ENCODE assay signal across 8 mouse cellular contexts in the genomic region with DNA sequence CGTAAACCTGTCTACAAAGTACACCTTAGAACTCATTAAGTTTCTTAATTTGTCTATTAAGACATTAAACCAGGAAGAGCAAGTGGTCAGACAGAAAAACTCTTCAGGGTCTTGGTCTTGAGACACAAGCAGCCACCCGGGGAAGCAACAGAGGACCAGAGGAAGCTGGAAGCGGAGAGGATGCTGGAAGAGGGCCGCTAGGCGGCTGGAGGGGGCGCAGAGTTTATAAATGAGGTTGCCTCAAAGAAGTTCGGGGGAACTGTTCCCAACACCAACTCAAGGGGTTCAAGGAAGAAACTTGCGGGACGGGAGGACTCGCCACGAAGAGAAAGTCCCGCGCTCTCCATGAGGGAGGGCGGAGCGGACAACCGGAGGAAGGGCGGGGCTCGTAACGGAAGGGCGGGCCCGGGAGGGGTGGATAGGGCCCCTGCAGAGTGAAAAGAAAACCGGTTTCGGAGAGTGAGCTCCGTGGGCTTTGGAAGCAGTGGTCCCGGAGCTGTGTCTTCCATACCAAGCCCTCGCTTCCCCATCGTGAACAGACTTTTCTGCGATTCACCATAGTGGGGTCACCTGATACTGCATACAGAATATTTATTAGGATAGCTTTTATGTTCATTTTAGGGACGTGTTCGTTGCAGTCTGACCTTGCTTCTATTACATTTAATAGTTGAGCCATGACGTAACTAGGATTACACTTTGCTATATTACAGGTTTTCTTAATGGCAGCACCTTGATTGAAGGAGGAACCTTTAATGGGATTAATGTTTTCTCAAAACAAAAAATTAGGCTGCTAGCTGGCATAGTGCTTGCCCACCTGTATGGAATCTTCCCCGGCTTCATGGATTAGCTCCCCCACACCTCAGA. TPM values are rescaled to one million over a fixed set of nuclear protein-coding genes. Genes with fewer than 3 reads are reported as not detected.
DNase-seq lines count a peak whose midpoint lies in the region; ATAC-seq and TF ChIP-seq lines count a peak whose summit lies in the region.

No protein-coding gene starts in this region.

- no peaks in the 10 kb centered on the region for H3K9me3 ChIP-seq in embryonic facial prominence, embryonic 15.5 days (replicated peaks)
- no peaks in the 10 kb centered on the region for H3K9me3 ChIP-seq in heart, embryonic 11.5 days (replicated peaks; ENCODE audit: control insufficient read depth, low read length)
- no peaks in the 10 kb centered on the region for H3K9me3 ChIP-seq in kidney, embryonic 14.5 days (ENCODE audit: control insufficient read depth, low read length)
- H3K9me3 ChIP-seq in liver, embryonic 12.5 days (replicated peaks) = no peaks in the 10 kb centered on the region

- no peak for ATAC-seq in embryonic facial prominence, embryonic 15.5 days (ENCODE audit: insufficient number of reproducible peaks, low FRiP score, low TSS enrichment, low read depth)
- ATAC-seq in heart, embryonic 11.5 days (replicated peaks; ENCODE audit: insufficient number of reproducible peaks, low FRiP score, low TSS enrichment) = peak; percentile 44; the same call in 1 of the 2 replicates
- ATAC-seq in kidney, embryonic 14.5 days (ENCODE audit: low FRiP score, low TSS enrichment) = peak; percentile 48; the same call in 1 of the 2 replicates
- peak; percentile 57 for ATAC-seq in liver, embryonic 12.5 days
- ATAC-seq in monocyte, adult 5-6 weeks (replicated peaks; ENCODE audit: insufficient number of reproducible peaks, low FRiP score, low TSS enrichment, poor library complexity, severe bottlenecking) = peak; percentile 57

- peak overlapping the region; percentile 60 for H3K4me2 ChIP-seq in embryonic facial prominence, embryonic 15.5 days (replicated peaks)
- peak overlapping the region; percentile 71 for H3K4me2 ChIP-seq in heart, embryonic 11.5 days
- H3K4me2 ChIP-seq in kidney, embryonic 14.5 days (replicated peaks; ENCODE audit: low read depth, low read length) = peak overlapping the region; percentile 55
- peak overlapping the region; percentile 72 for H3K4me2 ChIP-seq in liver, embryonic 12.5 days

- H3ac ChIP-seq in C2C12 (ENCODE audit: control insufficient read depth, insufficient read length, low read depth) = peak overlapping the region; percentile 59

- 4% methylated on average over 32 of the region's 32 CpGs for WGBS in embryonic facial prominence, embryonic 15.5 days
- WGBS in heart, embryonic 11.5 days (ENCODE audit: insufficient replicate concordance) = 5% methylated on average over 32 of the region's 32 CpGs
- WGBS in kidney, embryonic 14.5 days = 4% methylated on average over 31 of the region's 32 CpGs
- WGBS in liver, embryonic 12.5 days (ENCODE audit: insufficient replicate concordance) = 4% methylated on average over 32 of the region's 32 CpGs

- H3K36me3 ChIP-seq in C2C12 (ENCODE audit: control insufficient read depth, insufficient read depth) = no peaks in the 10 kb centered on the region
- H3K36me3 ChIP-seq in embryonic facial prominence, embryonic 15.5 days = no peaks in the 10 kb centered on the region
- H3K36me3 ChIP-seq in heart, embryonic 11.5 days (ENCODE audit: control insufficient read depth, insufficient read depth, low read length) = no peaks in the 10 kb centered on the region
- no peaks in the 10 kb centered on the region for H3K36me3 ChIP-seq in kidney, embryonic 14.5 days (ENCODE audit: control insufficient read depth, insufficient read depth, low read length)
- H3K36me3 ChIP-seq in liver, embryonic 12.5 days = no peaks in the 10 kb centered on the region

- H3K9ac ChIP-seq in embryonic facial prominence, embryonic 15.5 days = peak overlapping the region; percentile 37
- H3K9ac ChIP-seq in heart, embryonic 11.5 days (ENCODE audit: low read depth, low read length) = peak overlapping the region; percentile 82
- H3K9ac ChIP-seq in kidney, embryonic 14.5 days (ENCODE audit: low read depth, low read length) = peak overlapping the region; percentile 42
- H3K9ac ChIP-seq in liver, embryonic 12.5 days = peak overlapping the region; percentile 76

- peaks cover 19% of the 10 kb centered on the region for H3K4me1 ChIP-seq in bone marrow macrophage, adult 2 months (ENCODE audit: control insufficient read depth, insufficient read depth, low read length)
- H3K4me1 ChIP-seq in embryonic facial prominence, embryonic 15.5 days = peaks cover 9% of the 10 kb centered on the region; the same call in 1 of the 2 replicates
- H3K4me1 ChIP-seq in heart, embryonic 11.5 days (ENCODE audit: control insufficient read depth, insufficient read depth, low read length) = 0 out of 2 replicates have a peak, but pooled peaks cover 7% of the 10 kb centered on the region
- H3K4me1 ChIP-seq in kidney, embryonic 14.5 days (ENCODE audit: control insufficient read depth, insufficient read depth, low read length) = peaks cover 10% of the 10 kb centered on the region; the same call in 1 of the 2 replicates
- peaks cover 30% of the 10 kb centered on the region for H3K4me1 ChIP-seq in liver, embryonic 12.5 days

- H3K79me3 ChIP-seq in C2C12 (ENCODE audit: low read depth) = no peaks in the 10 kb centered on the region

- peak; percentile 28; the same call in 1 of the 2 replicates for TF ChIP-seq POLR2A in bone marrow macrophage, adult 2 months (IDR thresholded peaks at IDR 0.05; ENCODE audit: borderline replicate concordance, low read depth, low read length)

- H3K27me3 ChIP-seq in C2C12 (ENCODE audit: control insufficient read depth, insufficient read depth, insufficient read length) = no peaks in the 10 kb centered on the region
- no peaks in the 10 kb centered on the region for H3K27me3 ChIP-seq in embryonic facial prominence, embryonic 15.5 days
- no peaks in the 10 kb centered on the region for H3K27me3 ChIP-seq in heart, embryonic 11.5 days (ENCODE audit: control insufficient read depth, insufficient read depth, low read length)
- H3K27me3 ChIP-seq in kidney, embryonic 14.5 days (ENCODE audit: control insufficient read depth, insufficient read depth, low read length) = no peaks in the 10 kb centered on the region
- no peaks in the 10 kb centered on the region for H3K27me3 ChIP-seq in liver, embryonic 12.5 days (replicated peaks)

- H3K27ac ChIP-seq in bone marrow macrophage, adult 2 months (ENCODE audit: insufficient read depth, low read depth, low read length) = peak overlapping the region; percentile 65
- peak overlapping the region; percentile 92 for H3K27ac ChIP-seq in embryonic facial prominence, embryonic 15.5 days (replicated peaks)
- H3K27ac ChIP-seq in heart, embryonic 11.5 days (ENCODE audit: low read depth, low read length) = peak overlapping the region; percentile 80
- peak overlapping the region; percentile 8; the same call in 1 of the 2 replicates for H3K27ac ChIP-seq in kidney, embryonic 14.5 days (ENCODE audit: low read depth, low read length)
- peak overlapping the region; percentile 88 for H3K27ac ChIP-seq in liver, embryonic 12.5 days

- DNase-seq in spleen, postnatal 36 days (ENCODE audit: low spot score in 2 of 2) = peak; percentile 81 to 87

- peak overlapping the region; percentile 33 for H3K4me3 ChIP-seq in C2C12 (ENCODE audit: insufficient read depth, poor library complexity, severe bottlenecking)
- peak overlapping the region; percentile 75 for H3K4me3 ChIP-seq in bone marrow macrophage, adult 2 months (ENCODE audit: insufficient read depth, low read length)
- peak overlapping the region; percentile 56 for H3K4me3 ChIP-seq in embryonic facial prominence, embryonic 15.5 days (replicated peaks)
- peak overlapping the region; percentile 57 for H3K4me3 ChIP-seq in heart, embryonic 11.5 days (ENCODE audit: low read depth, low read length)
- peak overlapping the region; percentile 39 for H3K4me3 ChIP-seq in kidney, embryonic 14.5 days (ENCODE audit: low read length)
- peak overlapping the region; percentile 65 for H3K4me3 ChIP-seq in liver, embryonic 12.5 days

- TF ChIP-seq CTCF in C2C12 (IDR thresholded peaks at IDR 0.05; ENCODE audit: control insufficient read depth, insufficient read depth, insufficient read length) = no peak
- no peak for TF ChIP-seq CTCF in bone marrow macrophage, adult 2 months (IDR thresholded peaks at IDR 0.05; ENCODE audit: low read depth, low read length)

- no peaks in the 10 kb centered on the region for H3K79me2 ChIP-seq in C2C12 (ENCODE audit: control insufficient read depth, insufficient read depth)

TF ChIP-seq in C2C12, 6 proteins besides CTCF, POLR2A, EP300 and RAD21 (continues in another document):
- no peak for TF ChIP-seq USF1 (IDR thresholded peaks at IDR 0.05; ENCODE audit: low read depth)
- no peak for TF ChIP-seq MYOD1 (IDR thresholded peaks at IDR 0.05; ENCODE audit: control insufficient read depth, insufficient read length, low read depth)

RNA-seq across cellular contexts. Expression of a gene that starts 7.2 kb away (rescaled TPM):
- polyA plus RNA-seq in C2C12 (2012; fragmentation: generic; extraction: Trizol) = 6.4 TPM
- 52.9 and 57.9 TPM in 2 replicates for polyA plus RNA-seq in bone marrow macrophage, adult 2 months (2012; ENCODE audit: insufficient read depth, insufficient read length, missing spikeins)
- polyA plus RNA-seq in embryonic facial prominence, embryonic 15.5 days (2015; fragmentation: Nextera tagmentation; extraction: Ambion mirVana) = 92.5 and 95.0 TPM in 2 replicates
- 62.1 and 69.9 TPM in 2 replicates for polyA plus RNA-seq in heart, embryonic 11.5 days (2014; fragmentation: Nextera tagmentation; extraction: Ambion mirVana)
- 91.4 and 92.5 TPM in 2 replicates for polyA plus RNA-seq in kidney, embryonic 14.5 days (2014; fragmentation: Nextera tagmentation; extraction: Ambion mirVana)
- polyA plus RNA-seq in liver, embryonic 12.5 days (2016; fragmentation: Nextera tagmentation; extraction: Ambion mirVana) = 56.5 and 57.3 TPM in 2 replicates
- total RNA-seq in monocyte, adult 5-6 weeks (2017) = 89.6 to 137 TPM (median 117 TPM) in 3 replicates

RNA-seq across cellular contexts. Expression of a gene that starts 7.8 kb away (rescaled TPM):
- 87.3 TPM for polyA plus RNA-seq in C2C12 (2012; fragmentation: generic; extraction: Trizol)
- 162 and 174 TPM in 2 replicates for polyA plus RNA-seq in bone marrow macrophage, adult 2 months (2012; ENCODE audit: insufficient read depth, insufficient read length, missing spikeins)
- 71.4 and 78.4 TPM in 2 replicates for polyA plus RNA-seq in embryonic facial prominence, embryonic 15.5 days (2015; fragmentation: Nextera tagmentation; extraction: Ambion mirVana)
- 38.0 and 41.6 TPM in 2 replicates for polyA plus RNA-seq in heart, embryonic 11.5 days (2014; fragmentation: Nextera tagmentation; extraction: Ambion mirVana)
- polyA plus RNA-seq in kidney, embryonic 14.5 days (2014; fragmentation: Nextera tagmentation; extraction: Ambion mirVana) = 59.7 and 75.0 TPM in 2 replicates
- 81.1 and 83.3 TPM in 2 replicates for polyA plus RNA-seq in liver, embryonic 12.5 days (2016; fragmentation: Nextera tagmentation; extraction: Ambion mirVana)
- total RNA-seq in monocyte, adult 5-6 weeks (2017) = 213 to 230 TPM (median 223 TPM) in 3 replicates

RNA-seq across cellular contexts. Expression of a gene that starts 8.1 kb away (rescaled TPM):
- polyA plus RNA-seq in C2C12 (2012; fragmentation: generic; extraction: Trizol) = 6.5 TPM
- not detected in 2 replicates for polyA plus RNA-seq in bone marrow macrophage, adult 2 months (2012; ENCODE audit: insufficient read depth, insufficient read length, missing spikeins)
- 2.8 and 4.0 TPM in 2 replicates for polyA plus RNA-seq in embryonic facial prominence, embryonic 15.5 days (2015; fragmentation: Nextera tagmentation; extraction: Ambion mirVana)
- 1.3 and 1.5 TPM in 2 replicates for polyA plus RNA-seq in heart, embryonic 11.5 days (2014; fragmentation: Nextera tagmentation; extraction: Ambion mirVana)
- polyA plus RNA-seq in kidney, embryonic 14.5 days (2014; fragmentation: Nextera tagmentation; extraction: Ambion mirVana) = 1.3 and 2.9 TPM in 2 replicates
- polyA plus RNA-seq in liver, embryonic 12.5 days (2016; fragmentation: Nextera tagmentation; extraction: Ambion mirVana) = 2.1 and 2.3 TPM in 2 replicates
- not detected in 3 replicates for total RNA-seq in monocyte, adult 5-6 weeks (2017)

Comparison
In these comparisons a context has a peak if more than half of its experiments do, and no peak if none do; other contexts are left out.
1. H3K27ac ChIP-seq: peak in every context shown above with its lines; median percentile 92 in embryonic facial prominence, embryonic 15.5 days; 88 in liver, embryonic 12.5 days; 80 in heart, embryonic 11.5 days; 65 in bone marrow macrophage, adult 2 months; 8 in kidney, embryonic 14.5 days.